Comparison of ENCODE assay signal across 15 mouse cellular contexts in the genomic region with DNA sequence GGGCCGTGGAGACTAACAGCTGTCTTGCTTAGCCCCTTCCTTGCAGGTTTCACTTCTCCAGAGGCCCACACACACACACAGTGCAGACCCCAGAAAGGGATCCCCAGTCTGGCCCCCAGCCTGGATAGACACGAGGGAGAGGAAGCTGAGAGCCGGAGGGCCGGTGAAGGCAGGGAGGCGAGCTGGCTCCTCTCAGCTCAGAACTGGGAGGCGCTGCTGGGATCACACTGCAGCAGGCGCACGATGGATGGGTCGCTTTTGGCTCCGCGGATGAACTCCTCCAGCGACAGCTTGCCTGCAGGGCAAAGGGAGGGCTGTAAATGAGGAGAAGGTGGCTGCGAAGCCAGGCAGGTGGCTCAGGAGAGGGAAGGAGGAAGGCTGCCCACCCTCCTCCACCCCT. TPM values are rescaled to one million over a fixed set of nuclear protein-coding genes. Genes with fewer than 3 reads are reported as not detected.
DNase-seq lines count a peak whose midpoint lies in the region; ATAC-seq and TF ChIP-seq lines count a peak whose summit lies in the region.
"Had no signal": no experiment of that assay in that cellular context is flagged by ENCODE, and none has a peak within 500 bp of the region (broad histone marks: within the 10 kb centered on the region; RNA-seq: fewer than 3 reads in every experiment).

No protein-coding gene starts in this region.

- TF ChIP-seq CTCF in lung, embryonic 14.5 days (IDR thresholded peaks at IDR 0.05; ENCODE audit: low read depth), result no peak
- TF ChIP-seq CTCF in brain, embryonic 14.5 days (IDR thresholded peaks at IDR 0.05; ENCODE audit: borderline replicate concordance, extremely low read depth, insufficient read depth, insufficient read length), result no peak
- TF ChIP-seq CTCF in thymus, adult 2 months (IDR thresholded peaks at IDR 0.05; ENCODE audit: borderline replicate concordance, control insufficient read depth, extremely low read depth, insufficient read depth, low read length, poor library complexity), result no peak

- H3K9ac ChIP-seq in forebrain, embryonic 16.5 days (replicated peaks; ENCODE audit: low read depth, low read length), result 0 out of 2 replicates have a peak overlapping the region, but pooled peaks have one; percentile 20
- H3K9ac ChIP-seq in forebrain, embryonic 15.5 days (replicated peaks), result no peak overlapping the region
- no peak overlapping the region for H3K9ac ChIP-seq in lung, embryonic 14.5 days
- no peak overlapping the region for H3K9ac ChIP-seq in intestine, embryonic 15.5 days

- H3K9me3 ChIP-seq in forebrain, embryonic 16.5 days (ENCODE audit: control insufficient read depth, low read length), result no peaks in the 10 kb centered on the region
- H3K9me3 ChIP-seq in forebrain, embryonic 15.5 days, result no peaks in the 10 kb centered on the region
- no peaks in the 10 kb centered on the region for H3K9me3 ChIP-seq in lung, embryonic 14.5 days (ENCODE audit: low read depth, low read length)
- no peaks in the 10 kb centered on the region for H3K9me3 ChIP-seq in intestine, embryonic 15.5 days
- H3K9me3 ChIP-seq: limb, embryonic 10.5 days had no signal

- H3K4me3 ChIP-seq in forebrain, embryonic 16.5 days (replicated peaks; ENCODE audit: low read length), result no peak overlapping the region
- H3K4me3 ChIP-seq in forebrain, embryonic 15.5 days, result no peak overlapping the region
- H3K4me3 ChIP-seq in lung, embryonic 14.5 days (ENCODE audit: low read depth, low read length), result no peak overlapping the region
- H3K4me3 ChIP-seq in intestine, embryonic 15.5 days (replicated peaks), result no peak overlapping the region
- H3K4me3 ChIP-seq in thymus, adult 2 months (ENCODE audit: control insufficient read depth, insufficient read depth, low read length), result no peak overlapping the region
- H3K4me3 ChIP-seq: limb, embryonic 10.5 days had no signal

- no peaks in the 10 kb centered on the region; the same call in 1 of the 2 replicates for H3K27me3 ChIP-seq in forebrain, embryonic 16.5 days (replicated peaks; ENCODE audit: control insufficient read depth, insufficient read depth, low read length)
- H3K27me3 ChIP-seq in forebrain, embryonic 15.5 days, result no peaks in the 10 kb centered on the region
- H3K27me3 ChIP-seq in lung, embryonic 14.5 days (ENCODE audit: insufficient read depth, low read length), result no peaks in the 10 kb centered on the region
- H3K27me3 ChIP-seq in intestine, embryonic 15.5 days (replicated peaks), result 0 out of 2 replicates have a peak, but pooled peaks cover 3% of the 10 kb centered on the region
- H3K27me3 ChIP-seq in thymus, adult 2 months (ENCODE audit: control insufficient read depth, insufficient read depth, low read length), result no peaks in the 10 kb centered on the region; the same call in none of the 2 replicates

- H3K36me3 ChIP-seq in forebrain, embryonic 16.5 days (ENCODE audit: control insufficient read depth, insufficient read depth), result no peaks in the 10 kb centered on the region
- H3K36me3 ChIP-seq in forebrain, embryonic 15.5 days, result no peaks in the 10 kb centered on the region
- no peaks in the 10 kb centered on the region for H3K36me3 ChIP-seq in lung, embryonic 14.5 days (ENCODE audit: insufficient read depth)
- no peaks in the 10 kb centered on the region for H3K36me3 ChIP-seq in intestine, embryonic 15.5 days
- H3K36me3 ChIP-seq in thymus, adult 2 months (ENCODE audit: control insufficient read depth, insufficient read depth, low read length), result no peaks in the 10 kb centered on the region
- H3K36me3 ChIP-seq: limb, embryonic 10.5 days had no signal

- H3K4me2 ChIP-seq in forebrain, embryonic 16.5 days (ENCODE audit: low read length), result no peak overlapping the region
- no peak overlapping the region for H3K4me2 ChIP-seq in forebrain, embryonic 15.5 days (replicated peaks)
- peak overlapping the region; percentile 50 for H3K4me2 ChIP-seq in lung, embryonic 14.5 days
- H3K4me2 ChIP-seq in intestine, embryonic 15.5 days (replicated peaks), result peak overlapping the region; percentile 41

- peaks cover 8% of the 10 kb centered on the region for H3K4me1 ChIP-seq in forebrain, embryonic 16.5 days (replicated peaks; ENCODE audit: control insufficient read depth, insufficient read depth, low read length)
- H3K4me1 ChIP-seq in forebrain, embryonic 15.5 days, result peaks cover 15% of the 10 kb centered on the region
- H3K4me1 ChIP-seq in lung, embryonic 14.5 days (ENCODE audit: insufficient read depth), result peaks cover 4% of the 10 kb centered on the region; the same call in 1 of the 2 replicates
- peaks cover 24% of the 10 kb centered on the region for H3K4me1 ChIP-seq in intestine, embryonic 15.5 days (replicated peaks)
- peaks cover 5% of the 10 kb centered on the region; the same call in 1 of the 2 replicates for H3K4me1 ChIP-seq in thymus, adult 2 months (replicated peaks; ENCODE audit: control insufficient read depth, insufficient read depth, low read length)

- no peak for TF ChIP-seq POLR2A in brain, embryonic 14.5 days (IDR thresholded peaks at IDR 0.05; ENCODE audit: borderline replicate concordance, extremely low read depth, insufficient read depth, insufficient read length, poor library complexity, severe bottlenecking)
- no peak for TF ChIP-seq POLR2A in thymus, adult 2 months (IDR thresholded peaks at IDR 0.05; ENCODE audit: control insufficient read depth, extremely low read depth, insufficient read depth, low read length, poor library complexity)

- ATAC-seq in forebrain, embryonic 16.5 days, result no peak
- ATAC-seq in forebrain, embryonic 15.5 days (replicated peaks), result no peak
- ATAC-seq in lung, embryonic 14.5 days (ENCODE audit: insufficient read depth), result peak; percentile 57; the same call in 1 of the 2 replicates
- ATAC-seq in intestine, embryonic 15.5 days, result no peak
- no peak for ATAC-seq in monocyte, adult 5-6 weeks (replicated peaks; ENCODE audit: insufficient number of reproducible peaks, low FRiP score, low TSS enrichment, poor library complexity, severe bottlenecking)
- ATAC-seq: CD4-positive, CD25-positive, alpha-beta regulatory T cell, adult 4 months had no signal

- H3K27ac ChIP-seq in forebrain, embryonic 16.5 days (ENCODE audit: low read length), result no peak overlapping the region
- no peak overlapping the region for H3K27ac ChIP-seq in forebrain, embryonic 15.5 days (replicated peaks)
- no peak overlapping the region; the same call in 1 of the 2 replicates for H3K27ac ChIP-seq in lung, embryonic 14.5 days (ENCODE audit: low read depth)
- no peak overlapping the region for H3K27ac ChIP-seq in intestine, embryonic 15.5 days
- H3K27ac ChIP-seq in thymus, adult 2 months (ENCODE audit: control insufficient read depth, insufficient read depth, low read length), result no peak overlapping the region
- H3K27ac ChIP-seq: limb, embryonic 10.5 days had no signal

- peak; percentile 68 for DNase-seq in lung, embryonic 14.5 days
- DNase-seq in lung, postnatal 10 days, result no peak
- peak; percentile 60 for DNase-seq in brain, embryonic 14.5 days (ENCODE audit: low read depth)
- no peak for DNase-seq in thymus, adult 2 months
- DNase-seq: gastrocnemius, postnatal 36 days; kidney, adult 2 months had no signal

- 59% methylated on average over 13 of the region's 13 CpGs for WGBS in forebrain, embryonic 16.5 days
- 67% methylated on average over 13 of the region's 13 CpGs for WGBS in forebrain, embryonic 15.5 days
- 19% methylated on average over 13 of the region's 13 CpGs for WGBS in lung, embryonic 14.5 days
- 61% methylated on average over 13 of the region's 13 CpGs for WGBS in intestine, embryonic 15.5 days
- 67% methylated on average over 13 of the region's 13 CpGs for WGBS in thymus, adult 2 months

RNA-seq across cellular contexts. Expression of gene Tmem54, which starts 6.9 kb away (rescaled TPM):
- not detected in 2 replicates for polyA plus RNA-seq in forebrain, embryonic 16.5 days (2015; fragmentation: Nextera tagmentation; extraction: Ambion mirVana)
- polyA plus RNA-seq in forebrain, embryonic 15.5 days (2015; fragmentation: Nextera tagmentation; extraction: Ambion mirVana), result not detected in 2 replicates
- polyA plus RNA-seq in lung, embryonic 14.5 days (2014; fragmentation: Nextera tagmentation; extraction: Ambion mirVana), result 11.9 and 13.1 TPM in 2 replicates
- polyA plus RNA-seq in brain, embryonic 14.5 days (2012; rRNA removed), result 0.42 and 0.81 TPM in 2 replicates
- 90.0 and 106 TPM in 2 replicates for polyA plus RNA-seq in intestine, embryonic 15.5 days (2015; fragmentation: Nextera tagmentation; extraction: Ambion mirVana)
- 3.9 and 5.5 TPM in 2 replicates for polyA plus RNA-seq in thymus, adult 2 months (2012; rRNA removed)
- not detected in 3 replicates for total RNA-seq in monocyte, adult 5-6 weeks (2017)
- total RNA-seq: gastrocnemius, postnatal 36 days; layer of hippocampus, postnatal 10 days; neutrophil, adult 5-6 weeks had no signal
- polyA plus RNA-seq: CD4-positive, CD25-positive, alpha-beta regulatory T cell, adult 4 months; frontal cortex, adult 2 months had no signal

RNA-seq across cellular contexts. Expression of gene Hpca, which starts 9.6 kb away (rescaled TPM):
- 57.9 and 63.4 TPM in 2 replicates for polyA plus RNA-seq in forebrain, embryonic 16.5 days (2015; fragmentation: Nextera tagmentation; extraction: Ambion mirVana)
- polyA plus RNA-seq in forebrain, embryonic 15.5 days (2015; fragmentation: Nextera tagmentation; extraction: Ambion mirVana), result 48.0 and 53.1 TPM in 2 replicates
- 0.92 and 1.7 TPM in 2 replicates for polyA plus RNA-seq in lung, embryonic 14.5 days (2014; fragmentation: Nextera tagmentation; extraction: Ambion mirVana)
- 50.3 and 57.2 TPM in 2 replicates for polyA plus RNA-seq in brain, embryonic 14.5 days (2012; rRNA removed)
- 4.1 and 5.2 TPM in 2 replicates for polyA plus RNA-seq in intestine, embryonic 15.5 days (2015; fragmentation: Nextera tagmentation; extraction: Ambion mirVana)
- polyA plus RNA-seq in thymus, adult 2 months (2012; rRNA removed), result 0.92 and 1.0 TPM in 2 replicates
- total RNA-seq in monocyte, adult 5-6 weeks (2017), result not detected in 3 replicates
- total RNA-seq: gastrocnemius, postnatal 36 days; neutrophil, adult 5-6 weeks had no signal
- polyA plus RNA-seq: CD4-positive, CD25-positive, alpha-beta regulatory T cell, adult 4 months had no signal

RNA-seq across cellular contexts. Expression of gene Fndc5, which starts 24.6 kb away (rescaled TPM):
- polyA plus RNA-seq in forebrain, embryonic 16.5 days (2015; fragmentation: Nextera tagmentation; extraction: Ambion mirVana), result 2.5 and 2.8 TPM in 2 replicates
- polyA plus RNA-seq in forebrain, embryonic 15.5 days (2015; fragmentation: Nextera tagmentation; extraction: Ambion mirVana), result 2.6 and 2.8 TPM in 2 replicates
- polyA plus RNA-seq in lung, embryonic 14.5 days (2014; fragmentation: Nextera tagmentation; extraction: Ambion mirVana), result 2.1 and 2.2 TPM in 2 replicates
- 4.4 and 7.4 TPM in 2 replicates for polyA plus RNA-seq in brain, embryonic 14.5 days (2012; rRNA removed)
- 2.7 and 2.9 TPM in 2 replicates for polyA plus RNA-seq in intestine, embryonic 15.5 days (2015; fragmentation: Nextera tagmentation; extraction: Ambion mirVana)
- 1.5 and 7.0 TPM in 2 replicates for polyA plus RNA-seq in thymus, adult 2 months (2012; rRNA removed)
- 0.32 TPM in 1 of 3 replicates, not detected in the others for total RNA-seq in monocyte, adult 5-6 weeks (2017)
- total RNA-seq: neutrophil, adult 5-6 weeks had no signal

RNA-seq across cellular contexts. Expression of gene Rnf19b, which starts 54.2 kb away (rescaled TPM):
- polyA plus RNA-seq in forebrain, embryonic 16.5 days (2015; fragmentation: Nextera tagmentation; extraction: Ambion mirVana), result 21.0 and 26.5 TPM in 2 replicates
- 23.0 and 23.2 TPM in 2 replicates for polyA plus RNA-seq in forebrain, embryonic 15.5 days (2015; fragmentation: Nextera tagmentation; extraction: Ambion mirVana)
- 7.9 and 8.5 TPM in 2 replicates for polyA plus RNA-seq in lung, embryonic 14.5 days (2014; fragmentation: Nextera tagmentation; extraction: Ambion mirVana)
- 73.0 and 84.4 TPM in 2 replicates for polyA plus RNA-seq in brain, embryonic 14.5 days (2012; rRNA removed)
- 6.7 and 7.0 TPM in 2 replicates for polyA plus RNA-seq in intestine, embryonic 15.5 days (2015; fragmentation: Nextera tagmentation; extraction: Ambion mirVana)
- polyA plus RNA-seq in thymus, adult 2 months (2012; rRNA removed), result 74.1 and 82.3 TPM in 2 replicates
- 223 to 304 TPM (median 264 TPM) in 3 replicates for total RNA-seq in monocyte, adult 5-6 weeks (2017)

Comparison
In these comparisons a context has a peak if more than half of its experiments do, and no peak if none do; other contexts are left out.
1. DNase-seq: peak in lung, embryonic 14.5 days (single experiment) and brain, embryonic 14.5 days (single experiment); none in lung, postnatal 10 days (single experiment) and thymus, adult 2 months (single experiment).
2. H3K4me2 ChIP-seq: peak in lung, embryonic 14.5 days (single experiment) and intestine, embryonic 15.5 days (single experiment); none in forebrain, embryonic 16.5 days (single experiment) and forebrain, embryonic 15.5 days (single experiment).